Mouse (Mus musculus) heart, embryonic 14.5 days (tissue): ENCODE measurements around the gene Hdac11. TPM values are rescaled to one million over a fixed set of nuclear protein-coding genes. Genes with fewer than 3 reads are reported as not detected.
"Not testable (repeated sequence)": the region's sequence is repeated elsewhere in the genome, so short reads cannot be mapped to it uniquely, and the experiment has no call there.

Source experiments
- ATAC-seq: fragments of 200-750 bp; cut with Nextera tagmentation; 2 replicates; pipeline ENCODE4 v1.8.0; 2017; ENCODE audit warnings: low read depth, moderate TSS enrichment; ENCODE audit not compliant: insufficient number of reproducible peaks, insufficient read depth, low FRiP score
- H3K27ac ChIP-seq, 2 experiments: fragments of 200-500 bp in 1 of 2; fragments of 300-500 bp in 1 of 2; sonication (generic) in 1 of 2; replicated peaks in 1 of 2; 2 replicates each; pipeline ENCODE4 v1.5.1; 2012 to 2014; ENCODE audit warnings: low read depth in 2 of 2, low read length in 2 of 2, control low read depth in 1 of 2, mild to moderate bottlenecking in 1 of 2, mixed read lengths in 1 of 2; ENCODE audit not compliant: control insufficient read depth in 1 of 2, insufficient read depth in 1 of 2
- H3K27me3 ChIP-seq: fragments of 300-500 bp; sonication (generic); 2 replicates; pipeline ENCODE4 v1.6.1; 2014; ENCODE audit warnings: mild to moderate bottlenecking, low read length, control low read depth; ENCODE audit not compliant: control insufficient read depth, insufficient read depth
- H3K36me3 ChIP-seq: fragments of 300-500 bp; sonication (generic); 2 replicates; pipeline ENCODE4 v1.6.1; 2014; ENCODE audit warnings: mild to moderate bottlenecking, control low read depth, low read length, mixed read lengths; ENCODE audit not compliant: control insufficient read depth, insufficient read depth
- H3K4me1 ChIP-seq, 2 experiments: fragments of 200-500 bp in 1 of 2; fragments of 300-500 bp in 1 of 2; sonication (generic) in 1 of 2; 2 replicates each; pipeline ENCODE4 v1.6.1; 2012 to 2014; ENCODE audit warnings: low read length in 2 of 2, control low read depth in 1 of 2, mixed read lengths in 1 of 2; ENCODE audit not compliant: control insufficient read depth in 2 of 2, insufficient read depth in 2 of 2
- H3K4me2 ChIP-seq: fragments of 300-500 bp; sonication (generic); 2 replicates; pipeline ENCODE4 v1.6.1; 2014; ENCODE audit warnings: mild to moderate bottlenecking, low read length
- H3K4me3 ChIP-seq, 2 experiments: fragments of 200-500 bp in 1 of 2; fragments of 300-500 bp in 1 of 2; sonication (generic) in 1 of 2; 2 replicates each; pipeline ENCODE4 v1.5.1; 2012 to 2014; ENCODE audit warnings: low read length in 2 of 2, mild to moderate bottlenecking in 2 of 2, control low read depth in 1 of 2, low read depth in 1 of 2, moderate library complexity in 1 of 2; ENCODE audit not compliant: control insufficient read depth in 1 of 2, insufficient read depth in 1 of 2
- H3K9ac ChIP-seq: fragments of 300-500 bp; sonication (generic); 2 replicates; pipeline ENCODE4 v1.6.1; 2014; ENCODE audit warnings: mild to moderate bottlenecking, low read length
- H3K9me3 ChIP-seq: fragments of 300-500 bp; sonication (generic); 2 replicates; pipeline ENCODE4 v1.6.1; 2016; ENCODE audit warnings: low read length, control low read depth; ENCODE audit not compliant: control insufficient read depth
- WGBS: fragments of 180-500 bp; shearing (Covaris S2); extraction: QIAGEN DNeasy Blood & Tissue Kit; methylation state at CpG from one replicate; pipeline ENCODE4 v1.1.7; 2014; 5-methylcytosine and 5-hydroxymethylcytosine counted together
- polyA plus RNA-seq: library from polyadenylated mRNA; unstranded; fragments of >200 nt; fragmentation: Nextera tagmentation; extraction: Ambion mirVana; gene quantifications from 2 replicates; pipeline ENCODE4 v1.2.1, GENCODE M21; 2014

Gene Hdac11
- polyA plus RNA-seq, 1 experiment from 2014 or later = 11.4 TPM

DNA sequence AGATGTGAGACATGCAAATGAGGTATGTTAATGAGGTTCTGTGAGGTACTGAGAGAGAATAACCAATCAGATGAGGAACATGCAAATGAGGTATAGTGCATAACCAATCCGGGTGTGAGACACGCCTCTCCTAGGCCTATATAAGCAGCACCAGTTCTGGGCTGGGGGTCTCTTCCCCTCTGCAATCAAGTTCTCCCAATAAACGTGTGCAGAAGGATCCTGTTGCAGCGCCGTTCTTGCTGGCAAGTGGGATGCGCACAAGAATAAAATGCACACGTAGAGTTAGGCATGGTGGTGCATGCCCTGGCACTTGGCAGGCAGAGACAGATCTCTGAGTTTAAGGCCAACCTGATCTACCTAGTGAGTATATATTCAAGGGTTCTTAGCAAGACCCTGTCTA lies 35.4 kb upstream of the Hdac11 start:
- not testable (repeated sequence) for H3K27ac ChIP-seq, H3K36me3 ChIP-seq, H3K9me3 ChIP-seq, H3K4me2 ChIP-seq, H3K4me3 ChIP-seq, H3K27me3 ChIP-seq, ATAC-seq, H3K9ac ChIP-seq
- peaks cover 12 to 27% of the 10 kb centered on the region in 2 experiments for H3K4me1 ChIP-seq
- WGBS = 95% methylated on average over 6 of the region's 7 CpGs

DNA sequence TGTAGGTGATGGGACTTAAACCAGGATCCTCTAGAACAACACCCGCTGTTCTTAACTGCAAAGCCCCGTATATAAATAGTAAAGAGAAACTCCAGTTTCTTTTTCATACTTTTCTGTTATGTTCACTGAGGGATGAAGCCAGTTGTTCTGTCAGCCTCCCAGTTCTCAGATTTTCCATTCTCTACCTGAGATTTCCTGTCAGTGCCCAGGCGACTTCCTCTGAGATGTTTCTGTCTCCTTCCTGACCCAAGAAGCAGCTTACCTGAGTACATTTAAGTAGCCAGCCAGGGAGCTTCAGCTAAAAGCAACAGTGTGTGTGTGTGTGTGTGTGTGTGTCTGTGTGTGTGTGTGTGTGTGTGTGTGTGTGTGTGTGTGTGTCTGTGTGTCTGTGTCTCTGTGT lies 33.0 kb upstream of the Hdac11 start:
- ATAC-seq = no peak
- Histone ChIP-seq H3K36me3 (no peaks in the 10 kb centered on the region), H3K9ac (no peak overlapping the region), H3K4me2 (no peak overlapping the region), H3K4me1 (peaks cover 4 to 16% of the 10 kb centered on the region in 2 experiments), H3K4me3 (no peak overlapping the region), H3K9me3 (0 out of 2 replicates have a peak, but pooled peaks cover 3% of the 10 kb centered on the region), H3K27ac (no peak overlapping the region), H3K27me3 (no peaks in the 10 kb centered on the region)
- WGBS = 73% methylated on average over 3 of the region's 3 CpGs

DNA sequence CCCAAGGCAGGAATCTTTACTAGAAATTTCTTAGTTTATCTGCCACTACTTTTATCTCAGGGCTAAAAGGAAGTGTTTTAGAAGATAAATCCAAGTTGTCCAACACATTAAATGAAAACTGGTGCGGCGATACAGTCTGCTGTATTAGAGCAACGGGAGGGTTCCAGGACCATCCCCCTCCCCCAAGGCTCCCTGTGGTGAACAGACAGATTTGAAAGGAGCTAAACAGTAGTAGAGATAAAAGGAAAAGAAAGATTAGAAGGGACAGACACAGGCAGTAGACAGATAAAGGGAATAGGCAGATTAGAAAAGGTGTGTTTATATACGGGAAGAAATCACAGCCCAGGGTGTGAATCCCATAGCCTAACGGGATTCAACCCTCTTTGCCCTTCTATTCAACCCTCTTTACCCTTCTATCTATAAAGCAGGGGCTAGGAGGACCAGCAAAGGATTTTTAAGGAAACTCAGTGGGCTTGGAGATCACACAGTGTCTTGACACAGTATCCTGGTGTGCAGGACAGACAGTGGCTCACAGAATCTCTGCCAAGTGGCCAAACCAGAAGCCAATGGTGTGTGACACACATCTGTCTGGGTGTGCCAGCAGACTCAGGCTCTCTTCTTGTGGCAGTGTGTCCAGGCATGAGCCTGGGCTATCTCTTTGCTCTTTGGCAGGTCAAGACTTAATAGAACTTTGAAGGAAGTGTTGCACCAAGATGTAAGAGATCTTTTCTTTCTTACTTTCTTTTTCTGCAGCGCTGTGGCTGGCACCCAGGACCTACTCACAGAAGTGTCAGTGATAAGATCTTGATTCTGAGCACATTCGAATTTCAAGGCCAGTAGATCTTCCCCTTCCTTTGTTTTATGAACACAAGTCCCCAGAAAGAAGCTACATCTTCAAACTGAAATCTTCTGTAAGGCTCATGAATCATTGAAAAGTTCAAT lies 31.9 kb upstream of the Hdac11 start:
- H3K4me2 ChIP-seq = peak overlapping the region; percentile 33; the same call in 1 of the 2 replicates
- WGBS = 23% methylated on average over 7 of the region's 7 CpGs
- no peak overlapping the region for H3K9ac ChIP-seq
- peaks cover 6% of the 10 kb centered on the region; the same call in 1 of the 2 replicates for H3K9me3 ChIP-seq
- ATAC-seq = no peak
- H3K27ac ChIP-seq = 0 out of 4 replicates have a peak overlapping the region, but pooled peaks of 1 of the 2 experiments have one; percentile 25
- no peaks in the 10 kb centered on the region for H3K27me3 ChIP-seq
- H3K36me3 ChIP-seq = no peaks in the 10 kb centered on the region
- H3K4me3 ChIP-seq = no peak overlapping the region
- peaks cover 4 to 16% of the 10 kb centered on the region in 2 experiments for H3K4me1 ChIP-seq

GRCm38 (mm10) chr6:91125228-91125585 lies 31.3 kb upstream of the Hdac11 start:
- H3K9me3 ChIP-seq = peaks cover 6% of the 10 kb centered on the region; the same call in 1 of the 2 replicates
- peaks cover 4 to 16% of the 10 kb centered on the region in 2 experiments for H3K4me1 ChIP-seq
- H3K4me3 ChIP-seq = no peak overlapping the region
- 65% methylated on average over 2 of the region's 2 CpGs for WGBS
- 0 out of 4 replicates have a peak overlapping the region, but pooled peaks of 1 of the 2 experiments have one; percentile 25 for H3K27ac ChIP-seq
- H3K9ac ChIP-seq = no peak overlapping the region
- H3K4me2 ChIP-seq = peak overlapping the region; percentile 33; the same call in 1 of the 2 replicates
- H3K36me3 ChIP-seq = no peaks in the 10 kb centered on the region
- no peaks in the 10 kb centered on the region for H3K27me3 ChIP-seq
- ATAC-seq = no peak

GRCm38 (mm10) chr6:91128996-91129395 lies 27.5 kb upstream of the Hdac11 start:
- Histone ChIP-seq H3K27me3 (no peaks in the 10 kb centered on the region), H3K9me3 (peaks cover 3% of the 10 kb centered on the region; the same call in 1 of the 2 replicates), H3K4me1 (peaks cover 4 to 15% of the 10 kb centered on the region in 2 experiments), H3K4me2 (no peak overlapping the region), H3K9ac (no peak overlapping the region), H3K36me3 (no peaks in the 10 kb centered on the region), H3K27ac (no peak overlapping the region), H3K4me3 (no peak overlapping the region)
- 42% methylated on average over 4 of the region's 4 CpGs for WGBS
- no peak for ATAC-seq

GRCm38 (mm10) chr6:91130856-91131255 lies 25.6 kb upstream of the Hdac11 start:
- H3K4me2 ChIP-seq = no peak overlapping the region
- H3K27me3 ChIP-seq = no peaks in the 10 kb centered on the region
- H3K9me3 ChIP-seq = peaks cover 3% of the 10 kb centered on the region; the same call in 1 of the 2 replicates
- 16% methylated on average over 1 of the region's 1 CpGs for WGBS
- H3K36me3 ChIP-seq = no peaks in the 10 kb centered on the region
- H3K4me3 ChIP-seq = no peak overlapping the region
- no peak for ATAC-seq
- H3K4me1 ChIP-seq = no peaks in the 10 kb centered on the region
- no peak overlapping the region for H3K27ac ChIP-seq
- H3K9ac ChIP-seq = no peak overlapping the region

DNA sequence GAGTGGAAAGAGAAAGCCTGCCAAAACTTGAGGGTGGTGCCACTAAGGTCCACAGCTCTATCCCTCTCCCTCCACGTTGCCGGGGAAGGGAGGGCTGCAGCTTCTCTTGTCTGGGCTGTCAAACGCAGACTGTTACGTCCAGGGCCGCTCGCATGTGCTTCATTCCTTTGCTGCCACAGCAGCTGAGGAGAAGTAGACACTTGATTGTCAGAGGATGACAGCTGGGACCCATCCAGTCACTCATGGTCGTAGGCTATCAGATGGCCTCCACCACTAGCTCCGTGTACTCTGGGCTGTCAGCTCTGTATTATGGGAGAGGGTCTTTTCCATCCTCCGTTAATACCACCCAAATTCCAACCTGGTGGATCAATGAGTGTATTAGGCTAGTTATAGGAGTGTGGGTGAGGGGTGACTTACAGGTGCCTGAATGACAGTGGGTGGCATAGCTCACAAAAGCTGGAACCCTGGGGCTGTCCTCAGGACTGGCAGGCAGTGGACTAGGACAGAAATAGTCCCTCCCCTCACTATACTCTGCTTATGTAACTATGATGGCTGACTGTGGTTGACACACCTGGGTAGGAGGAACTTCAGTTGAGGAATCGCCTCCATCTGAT lies 19.0 kb upstream of the Hdac11 start:
- no peak for ATAC-seq
- Histone ChIP-seq H3K9ac (no peak overlapping the region), H3K27ac (no peak overlapping the region), H3K4me1 (peaks cover 3% of the 10 kb centered on the region in 2 experiments; a peak in 1 of 4 replicates), H3K36me3 (no peaks in the 10 kb centered on the region), H3K27me3 (no peaks in the 10 kb centered on the region), H3K4me2 (no peak overlapping the region), H3K4me3 (no peak overlapping the region), H3K9me3 (no peaks in the 10 kb centered on the region)
- 37% methylated on average over 10 of the region's 10 CpGs for WGBS
